Mouse (Mus musculus) adrenal gland, adult (tissue): ENCODE results near the gene Casd1.

Experiments used
- DNase-seq, 2 experiments: peaks; one replicate each; pipeline ENCODE4 v3.0.0; 2022 to 2023; ENCODE audit warnings: low spot score in 1 of 2; ENCODE audit not compliant: inconsistent age in 2 of 2

Gene Casd1

DNA sequence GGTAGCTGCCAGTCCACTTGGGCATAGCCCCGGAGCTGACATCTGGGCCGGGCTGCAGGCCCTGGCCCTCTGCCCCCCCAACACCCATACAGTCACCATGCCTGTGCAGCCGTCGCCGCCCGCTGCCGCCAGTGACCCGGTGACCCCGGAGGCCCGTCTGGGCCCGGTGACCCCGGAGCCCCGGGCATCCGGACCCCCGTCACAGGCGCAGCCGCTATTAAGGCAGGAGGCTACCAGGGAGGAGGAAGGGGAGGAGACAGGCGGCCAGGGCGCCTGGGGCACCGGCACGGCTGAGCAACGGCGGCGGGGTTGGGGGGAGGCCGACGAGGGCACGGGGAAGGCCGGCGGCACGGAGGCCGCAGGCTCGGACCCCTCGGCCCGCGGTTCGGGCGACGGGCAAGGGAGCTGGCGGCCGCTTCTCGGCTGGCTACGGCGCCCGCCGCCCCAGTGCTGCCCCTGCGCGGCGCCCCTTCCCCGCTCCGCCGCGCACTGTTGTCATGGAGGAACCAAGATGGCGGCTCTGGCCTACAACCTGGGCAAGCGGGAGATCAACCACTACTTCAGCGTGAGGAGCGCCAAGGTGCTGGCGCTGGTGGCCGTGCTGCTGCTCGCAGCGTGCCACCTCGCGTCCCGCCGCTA, at the start of gene Casd1:
Gene Casd1, plus strand, starts transcription at position 182 of the 639 bp plus-strand sequence.
- peak; percentile 78 to 94 for DNase-seq

DNA sequence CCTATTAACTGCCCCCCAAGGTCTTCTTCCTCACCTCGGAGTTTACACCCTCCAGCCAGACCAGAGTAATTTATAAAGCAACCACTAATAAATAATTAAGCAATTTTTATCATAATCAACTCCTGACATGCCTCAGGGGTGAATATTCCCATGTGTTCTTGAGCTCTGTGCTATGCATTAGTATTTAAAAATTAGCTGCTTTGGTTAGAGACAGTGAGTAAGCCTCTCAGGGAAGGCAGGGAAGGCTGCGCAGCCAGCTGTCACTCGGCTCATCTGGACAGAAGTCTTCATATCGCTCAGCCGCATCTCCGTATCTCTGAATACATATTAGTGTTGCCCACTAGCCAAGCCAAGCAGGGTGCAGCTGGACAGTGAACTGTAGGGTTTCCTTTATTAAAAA, 45.3 kb upstream of the Casd1 start:
- no peak for DNase-seq

DNA sequence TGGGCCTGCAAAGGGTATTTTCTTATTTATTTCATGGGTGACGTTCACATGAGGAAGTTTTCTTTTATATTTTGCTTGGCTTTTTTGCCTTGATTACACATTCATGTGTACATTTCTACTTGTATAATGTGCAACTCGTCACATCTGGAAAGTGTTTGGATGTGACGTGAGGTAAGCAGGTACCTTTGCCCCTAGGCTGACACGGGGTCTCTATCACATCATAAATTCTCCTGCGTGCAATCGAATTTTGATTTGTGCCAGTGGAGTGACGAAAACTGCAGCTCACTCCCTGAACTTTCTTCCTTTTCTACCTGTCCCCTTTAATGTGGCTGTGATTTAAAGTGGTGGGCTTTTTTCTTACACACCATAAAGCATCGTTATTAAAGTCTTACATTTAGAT, 43.6 kb upstream of the Casd1 start:
- DNase-seq = no peak

- peak; percentile 50 to 80 for DNase-seq
Measured at GRCm38 (mm10) chr6:4557678-4558077, 43.0 kb upstream of the Casd1 start.

DNA sequence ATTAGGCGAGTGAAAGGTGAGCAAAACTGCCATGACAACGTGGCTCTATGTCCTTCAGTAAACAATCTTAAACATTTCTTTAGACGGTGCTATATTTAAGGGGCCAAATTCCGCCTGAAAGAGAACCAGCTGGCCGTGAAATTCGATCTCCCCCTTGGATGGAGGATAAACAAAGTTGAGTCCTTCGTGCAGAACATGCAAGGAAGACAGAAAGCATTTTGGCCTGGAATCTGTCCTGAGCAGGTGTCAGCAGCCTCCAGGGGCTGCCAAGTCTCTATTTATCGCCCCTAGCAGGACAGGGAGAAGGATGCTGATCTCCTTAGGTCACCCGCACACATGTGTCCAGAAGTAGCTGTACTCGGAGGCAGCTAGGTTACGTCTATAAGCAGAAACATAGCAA, 39.5 kb upstream of the Casd1 start:
- no peak for DNase-seq

- DNase-seq = no peak
Measured at GRCm38 (mm10) chr6:4561621-4562020, 39.0 kb upstream of the Casd1 start.

GRCm38 (mm10) chr6:4562401-4562800, 38.2 kb upstream of the Casd1 start:
- DNase-seq = no peak

- DNase-seq = no peak
Measured at GRCm38 (mm10) chr6:4563477-4563876, 37.2 kb upstream of the Casd1 start.

- DNase-seq = no peak
Measured at GRCm38 (mm10) chr6:4570412-4570811, 30.2 kb upstream of the Casd1 start.

GRCm38 (mm10) chr6:4577756-4578155, 22.9 kb upstream of the Casd1 start:
- no peak for DNase-seq

DNA sequence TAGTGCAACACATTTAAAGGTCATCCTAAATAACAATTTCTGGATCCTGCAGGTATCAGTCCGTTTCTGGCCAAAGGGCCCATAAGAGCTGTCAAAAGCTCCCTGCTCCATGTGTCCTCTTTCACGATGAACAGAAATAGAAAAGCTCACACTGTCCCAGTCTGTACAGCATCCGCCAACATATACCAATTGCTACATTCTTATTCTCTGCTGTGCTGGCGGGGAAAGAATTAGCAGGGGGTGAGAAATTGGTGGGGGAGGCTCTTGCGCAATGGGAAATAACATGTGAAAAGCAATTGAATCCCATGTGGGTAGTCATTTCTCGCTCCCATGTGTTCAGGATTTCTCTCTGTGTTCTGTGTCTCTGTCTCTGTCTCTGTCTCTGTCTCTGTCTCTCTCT, 22.3 kb upstream of the Casd1 start:
- no peak for DNase-seq

DNA sequence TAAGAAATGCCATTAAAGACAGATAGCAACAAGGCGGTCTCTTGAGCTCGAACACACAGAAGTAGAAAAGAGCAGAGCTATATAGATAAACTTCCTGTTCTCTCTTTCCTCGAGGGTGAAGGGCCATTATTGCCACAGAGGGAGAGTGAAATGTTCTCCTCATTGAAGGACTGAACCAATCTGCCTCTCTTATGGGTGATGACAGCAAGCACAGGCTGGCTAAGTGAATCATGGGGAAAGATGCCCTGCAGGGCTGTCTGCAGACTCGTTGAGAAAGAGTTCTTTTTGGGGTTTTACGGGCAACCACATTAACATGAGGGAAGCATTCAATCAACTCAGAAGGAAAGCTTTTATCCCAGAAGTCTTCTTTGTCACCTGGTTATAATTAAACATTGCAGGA, 21.0 kb upstream of the Casd1 start:
- DNase-seq = no peak

DNA sequence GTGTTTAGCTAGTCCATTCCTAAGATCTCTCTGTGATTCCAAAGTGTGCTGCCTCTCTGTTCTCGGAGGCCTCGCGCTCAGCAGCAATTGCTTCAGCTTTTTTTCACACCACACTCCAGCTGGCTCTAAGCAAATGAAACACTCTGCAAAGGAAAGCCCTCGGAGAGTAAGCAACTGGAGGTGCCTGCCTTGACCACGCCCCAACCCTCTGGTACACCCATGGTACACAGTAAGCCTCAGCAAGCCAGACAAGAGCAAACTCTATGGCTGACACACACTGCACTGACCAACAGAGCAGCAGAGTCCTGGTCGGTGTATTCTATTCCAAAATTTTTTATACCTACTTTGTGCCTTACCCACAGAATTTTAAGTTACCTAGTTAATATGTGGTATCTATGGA, 17.2 kb upstream of the Casd1 start:
- DNase-seq = no peak

DNA sequence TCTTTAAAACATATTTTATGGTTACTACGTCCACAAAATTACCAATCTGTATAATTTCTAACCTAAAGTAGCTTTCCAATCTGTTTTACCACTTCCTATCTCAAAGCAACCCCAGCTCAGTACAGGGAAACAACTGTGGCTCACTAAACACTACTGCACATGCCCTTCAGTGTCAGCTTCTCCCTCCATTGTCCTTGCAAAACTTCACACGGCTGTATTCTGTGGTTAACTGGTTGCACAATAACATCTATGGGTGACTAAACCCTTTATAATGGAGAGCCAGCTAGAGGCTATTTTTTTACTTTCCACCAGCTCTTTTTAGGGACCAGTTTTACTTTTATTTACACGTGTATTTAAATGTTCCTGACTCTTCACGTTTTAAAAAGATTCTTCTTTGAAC, 12.7 kb upstream of the Casd1 start:
- peak in 1 of 2 experiments; percentile 78 for DNase-seq

GRCm38 (mm10) chr6:4588722-4589121, 11.9 kb upstream of the Casd1 start:
- DNase-seq = peak in 1 of 2 experiments; percentile 36

- DNase-seq = no peak
Measured at GRCm38 (mm10) chr6:4590089-4590488, 10.6 kb upstream of the Casd1 start.

DNA sequence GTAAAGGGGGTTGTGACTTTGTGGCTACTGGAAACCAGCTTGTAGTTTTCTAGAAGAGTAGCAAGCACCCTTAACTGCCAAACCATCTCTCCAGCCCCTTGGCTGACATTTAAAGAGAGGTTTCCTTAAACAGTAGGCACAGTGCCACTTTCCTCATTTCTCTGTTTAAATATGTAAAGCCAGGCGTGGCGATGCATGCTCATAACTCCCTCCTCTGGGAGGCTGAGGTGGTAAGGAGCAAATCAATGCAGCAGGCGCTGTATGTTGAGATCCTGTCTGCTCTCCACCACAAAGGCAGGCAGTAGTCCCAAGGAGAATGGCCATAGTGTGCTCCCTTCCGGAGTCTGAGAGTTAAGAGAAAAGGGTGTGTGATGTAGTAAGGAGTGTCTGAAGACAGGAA, 2.9 kb upstream of the Casd1 start:
- DNase-seq = no peak

- DNase-seq = no peak
Measured at GRCm38 (mm10) chr6:4600085-4600657, 468 bp upstream of the Casd1 start.

GRCm38 (mm10) chr6:4601297-4601931, 775 bp downstream of the Casd1 start:
- peak; percentile 54 to 81 for DNase-seq

- no peak for DNase-seq
Measured at GRCm38 (mm10) chr6:4602012-4602411, 1.4 kb downstream of the Casd1 start.

GRCm38 (mm10) chr6:4606394-4606793, 5.8 kb downstream of the Casd1 start:
- DNase-seq = peak in 1 of 2 experiments; percentile 25

DNA sequence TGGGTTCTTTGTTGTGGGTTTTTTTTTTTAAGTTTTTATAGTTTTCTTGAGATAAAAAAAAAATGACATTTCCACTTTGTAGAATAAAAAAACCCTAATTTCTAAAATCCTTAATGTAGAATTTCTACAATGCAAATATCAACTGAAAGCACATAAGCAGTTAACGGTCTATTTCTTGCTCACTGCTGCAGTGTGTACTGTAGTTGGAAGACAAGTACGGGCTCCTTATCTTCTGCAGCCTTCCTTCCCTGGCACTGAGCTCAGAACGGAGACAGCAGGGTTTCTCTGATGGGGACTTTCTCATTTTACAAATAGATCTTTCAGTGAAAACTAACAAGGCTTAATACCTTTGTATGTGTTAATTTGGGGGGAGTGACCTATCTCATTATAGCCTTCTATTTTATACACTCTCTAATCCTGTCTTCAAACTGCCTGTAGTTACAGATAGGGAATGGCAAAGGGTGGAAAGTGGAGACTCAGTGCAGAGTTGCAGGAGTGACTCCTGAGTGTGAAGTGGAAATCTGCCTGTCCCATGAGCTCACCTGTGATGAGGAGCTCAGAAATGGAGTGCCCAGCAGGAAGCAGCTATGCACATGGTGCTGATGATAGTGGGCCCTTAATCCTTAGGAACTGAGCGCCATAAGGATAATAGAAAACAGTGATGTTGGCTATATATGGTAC, 9.7 kb downstream of the Casd1 start:
- no peak for DNase-seq
